Mouse (Mus musculus) thymus, postnatal 10 days (tissue): Measurements from ENCODE around the gene Psme3.
"Not testable (repeated sequence)": the region's sequence is repeated elsewhere in the genome, so short reads cannot be mapped to it uniquely, and the experiment has no call there.

ENCODE experiments used
- DNase-seq, 2 experiments: peaks; one replicate each; pipeline ENCODE4 v3.0.0; 2021; ENCODE audit warnings: low spot score in 2 of 2

Gene Psme3

DNA sequence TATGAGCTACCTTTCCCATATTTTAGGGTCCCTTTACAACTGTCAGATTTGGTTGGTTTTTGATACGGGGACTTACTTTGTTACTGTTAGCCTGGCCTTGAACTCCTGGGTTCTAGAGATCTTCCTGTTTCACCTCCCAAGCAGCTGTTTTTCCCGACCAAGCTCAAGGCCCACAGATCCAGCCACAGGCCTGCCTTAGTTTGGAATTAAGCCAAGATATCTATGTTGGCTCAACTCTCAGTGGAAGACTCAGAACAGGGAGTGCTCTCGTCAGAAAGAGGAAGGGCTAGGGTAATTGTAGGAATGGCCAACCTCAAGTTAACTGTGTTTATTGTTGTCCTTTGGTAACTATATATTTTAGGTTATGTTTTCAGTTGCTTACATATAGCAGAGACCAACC is 3.9 kb upstream of the Psme3 start:
- DNase-seq = no peak

DNA sequence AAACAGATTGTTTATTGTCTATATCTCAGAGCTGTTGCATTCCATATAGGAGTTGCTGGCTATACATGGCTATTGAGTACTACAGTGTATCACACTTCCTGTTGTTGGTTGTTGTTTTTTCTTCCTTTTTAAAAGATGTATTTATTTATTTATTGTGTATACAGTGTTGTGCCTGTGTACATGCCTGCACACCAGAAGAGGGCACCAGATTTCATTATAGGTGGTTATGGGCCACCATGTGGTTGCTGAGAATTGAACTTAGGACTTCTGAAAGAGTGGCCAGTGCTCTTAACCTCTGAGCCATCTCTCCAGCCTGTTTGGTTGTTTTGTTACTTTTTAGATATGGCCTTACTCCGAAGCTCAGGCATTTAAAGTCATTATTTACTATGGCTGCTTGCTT is 1.4 kb upstream of the Psme3 start:
- DNase-seq = no peak

DNA sequence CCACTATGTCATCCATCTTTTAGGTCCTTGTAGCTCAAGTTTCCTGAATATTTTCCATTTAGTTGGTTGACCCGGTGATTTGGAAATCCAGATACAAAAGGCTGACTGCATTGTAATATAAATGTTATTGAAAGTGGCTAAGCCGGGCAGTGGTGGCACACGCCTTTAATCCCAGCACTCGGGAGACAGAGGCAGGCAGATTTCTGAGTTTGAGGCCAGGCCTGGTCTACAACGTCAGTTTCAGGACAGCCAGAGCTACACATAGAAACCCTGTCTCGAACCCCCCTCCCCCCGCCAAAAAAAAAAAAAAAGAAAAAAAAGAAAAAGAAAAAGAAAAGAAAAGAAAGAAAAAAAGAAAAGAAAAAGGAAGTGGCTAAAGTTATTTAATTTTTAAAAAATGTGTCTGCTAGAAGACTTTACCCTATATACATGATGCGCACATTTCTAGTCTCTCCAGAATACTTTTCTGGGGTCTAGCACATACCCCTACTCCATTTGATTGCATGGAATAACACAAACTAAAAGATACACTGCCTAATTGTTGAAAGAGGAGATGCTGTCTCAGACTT is 847 bp upstream of the Psme3 start:
- DNase-seq = no peak

DNA sequence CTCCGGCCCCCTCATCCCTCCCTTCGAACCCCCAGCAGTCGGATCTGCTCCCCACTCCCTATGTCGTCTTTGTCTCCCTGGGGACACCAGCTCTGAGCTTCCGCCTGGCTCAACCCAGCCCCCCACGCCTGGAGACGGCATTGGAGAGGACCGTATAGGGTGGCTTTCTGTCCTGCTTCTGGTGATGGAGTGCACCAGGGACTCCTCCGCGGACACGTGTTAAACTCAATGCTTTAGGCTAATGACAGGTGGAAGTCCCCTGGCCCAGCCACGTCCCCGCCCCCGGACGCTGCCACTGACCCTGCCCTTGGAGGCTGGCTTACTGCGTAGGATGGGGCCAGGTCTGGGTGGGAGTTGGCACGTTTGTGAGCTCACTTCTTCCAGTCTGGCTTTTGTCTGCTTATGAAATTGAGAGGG is 496 bp downstream of the Psme3 start:
- no peak for DNase-seq

DNA sequence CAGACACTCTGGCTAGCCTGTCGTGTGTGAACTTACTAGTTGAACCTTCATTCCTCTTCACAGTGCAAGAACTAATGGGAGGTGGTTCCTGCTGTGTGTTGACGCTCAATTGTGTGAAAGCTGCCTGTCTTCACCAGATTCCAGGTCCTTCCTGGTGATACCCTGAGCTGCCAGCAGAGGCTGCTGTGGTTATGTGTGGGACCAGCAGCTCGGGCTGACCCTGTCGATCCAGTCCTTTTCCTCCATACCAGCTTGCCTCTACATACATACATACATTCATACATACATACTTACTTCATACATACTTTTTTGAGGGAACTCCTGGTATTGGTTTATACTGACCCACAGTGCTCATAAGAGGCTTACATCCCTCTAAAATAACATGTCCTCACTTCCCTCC is 7.6 kb downstream of the Psme3 start:
- DNase-seq = peak; percentile 14 to 50

DNA sequence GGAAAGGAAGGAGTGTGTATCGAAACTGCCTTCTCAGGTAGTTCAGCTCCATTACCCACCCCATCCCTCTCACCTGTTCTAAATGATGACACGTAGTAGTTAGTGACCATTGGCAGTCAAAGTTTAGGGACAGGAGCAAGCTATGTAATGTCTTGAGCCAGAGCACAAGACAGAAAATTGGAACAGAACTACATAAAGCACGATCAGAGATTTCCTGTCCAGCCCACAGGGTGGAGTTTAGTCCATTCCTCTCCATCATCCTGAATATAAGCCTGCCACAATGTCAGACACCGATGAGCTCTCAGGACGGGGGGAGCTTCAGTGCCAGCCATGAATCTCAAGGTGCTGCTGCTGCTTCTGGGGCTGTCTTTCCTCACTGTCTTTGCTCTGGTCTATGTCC is 8.8 kb downstream of the Psme3 start, which contains the start of gene Aoc2:
Gene Aoc2 (plus strand): TSS at position 301 of the 400 bp plus-strand sequence.
- DNase-seq = no peak

DNA sequence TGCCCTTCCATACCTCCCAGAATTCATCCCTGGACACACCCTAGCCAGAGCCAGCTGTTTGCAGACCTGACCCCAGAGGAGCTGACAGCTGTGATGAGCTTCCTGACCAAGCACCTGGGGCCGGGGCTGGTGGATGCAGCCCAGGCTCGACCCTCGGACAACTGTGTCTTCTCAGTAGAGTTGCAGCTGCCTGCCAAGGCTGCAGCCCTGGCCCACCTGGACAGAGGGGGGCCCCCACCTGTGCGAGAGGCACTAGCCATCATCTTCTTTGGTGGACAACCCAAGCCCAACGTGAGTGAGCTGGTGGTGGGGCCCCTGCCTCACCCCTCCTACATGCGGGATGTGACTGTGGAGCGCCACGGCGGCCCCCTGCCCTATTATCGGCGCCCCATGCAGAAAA is 9.2 kb downstream of the Psme3 start:
- not testable (repeated sequence) for DNase-seq

DNA sequence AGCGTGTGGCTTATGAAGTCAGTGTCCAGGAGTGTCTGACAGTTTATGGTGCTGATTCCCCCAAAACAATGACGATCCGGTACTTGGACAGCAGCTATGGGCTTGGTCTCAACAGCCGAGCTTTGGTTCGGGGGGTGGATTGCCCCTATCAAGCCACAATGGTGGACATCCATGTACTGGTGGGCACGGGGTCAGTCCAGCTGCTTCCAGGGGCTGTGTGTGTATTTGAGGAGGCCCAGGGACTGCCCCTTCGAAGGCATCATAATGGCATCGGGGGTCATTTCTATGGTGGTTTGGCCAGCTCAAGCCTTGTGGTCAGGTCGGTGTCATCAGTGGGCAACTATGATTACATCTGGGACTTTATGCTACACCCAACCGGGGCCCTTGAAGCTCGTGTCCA is 10.1 kb downstream of the Psme3 start:
- DNase-seq = no peak

DNA sequence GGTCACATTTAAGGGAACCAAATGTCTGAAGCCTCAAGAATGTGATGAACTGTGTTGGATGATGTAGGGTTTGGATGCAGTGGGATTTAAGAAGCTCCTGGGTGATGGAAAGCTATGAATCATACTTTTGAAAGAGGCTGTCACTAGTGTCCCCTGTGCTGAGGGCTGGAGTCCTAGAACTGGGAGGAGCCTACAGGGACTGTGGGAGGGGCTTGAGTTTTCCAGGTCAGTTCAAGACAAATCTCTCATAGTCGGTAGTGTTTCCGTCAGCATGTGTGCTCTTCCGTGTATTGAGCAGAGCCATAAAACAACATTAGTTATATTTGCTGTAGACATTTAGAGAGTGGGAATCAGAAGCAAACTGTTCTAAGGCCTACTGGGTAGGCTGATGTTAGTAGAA is 11.3 kb downstream of the Psme3 start:
- no peak for DNase-seq

DNA sequence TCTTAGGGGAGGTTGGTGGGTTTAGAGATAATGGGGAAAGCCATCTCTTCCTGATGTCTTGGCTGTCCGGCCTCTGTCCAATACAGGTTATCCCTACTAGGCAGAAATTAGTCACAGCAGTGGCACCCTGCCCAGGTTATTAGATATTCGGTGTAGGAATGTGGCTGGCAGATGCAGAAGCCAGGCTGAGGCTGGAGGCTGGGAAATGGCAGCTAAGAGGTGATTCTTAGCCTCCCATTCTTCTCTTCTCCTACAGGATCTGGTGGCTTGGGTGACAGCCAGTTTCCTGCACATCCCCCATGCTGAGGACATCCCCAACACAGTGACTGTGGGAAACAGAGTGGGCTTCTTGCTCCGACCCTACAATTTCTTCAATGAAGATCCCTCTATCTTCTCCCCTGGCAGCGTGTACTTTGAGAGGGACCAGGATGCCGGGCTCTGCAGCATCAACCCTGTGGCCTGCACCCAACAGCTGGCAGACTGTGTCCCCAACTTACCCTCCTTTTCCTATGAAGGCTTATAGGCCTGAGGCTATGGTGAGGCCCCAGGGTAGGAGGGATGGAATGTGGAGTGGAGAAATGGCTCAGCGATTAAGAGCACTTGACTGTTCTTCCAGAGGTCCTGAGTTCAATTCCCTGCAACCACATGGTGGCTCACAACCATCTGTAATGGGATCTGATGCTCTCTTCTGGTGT is 13.1 kb downstream of the Psme3 start:
- no peak for DNase-seq

DNA sequence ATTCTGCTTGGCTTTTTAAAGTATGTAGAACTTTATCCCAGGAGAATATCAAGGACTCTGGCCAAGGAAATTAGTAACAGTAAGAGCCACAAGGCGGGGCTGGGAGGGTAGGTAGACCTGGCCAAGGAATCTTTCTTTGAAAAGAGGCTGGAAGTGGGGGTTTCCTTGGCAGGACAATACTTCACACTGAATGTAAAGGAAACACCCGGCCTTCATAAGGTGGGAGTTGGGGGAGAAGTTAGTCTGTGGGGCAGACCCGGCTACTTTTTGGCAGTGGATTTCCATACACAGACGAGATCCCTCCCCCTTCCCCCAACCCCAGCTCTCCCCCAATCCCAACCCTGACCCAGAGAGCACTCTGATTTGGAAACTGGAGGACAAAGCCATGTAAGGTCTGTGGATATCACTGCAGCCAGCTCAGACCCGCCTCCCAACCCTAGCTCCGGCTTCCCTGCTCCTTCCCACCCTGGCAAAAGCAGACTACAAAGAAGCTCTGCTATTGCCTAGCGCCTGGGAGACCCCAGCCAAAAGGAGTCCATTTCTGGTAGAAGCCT is 14.4 kb downstream of the Psme3 start, which contains the start of gene Aoc3:
Gene Aoc3 (plus strand): TSS at position 235 of the 554 bp plus-strand sequence.
- DNase-seq = no peak

DNA sequence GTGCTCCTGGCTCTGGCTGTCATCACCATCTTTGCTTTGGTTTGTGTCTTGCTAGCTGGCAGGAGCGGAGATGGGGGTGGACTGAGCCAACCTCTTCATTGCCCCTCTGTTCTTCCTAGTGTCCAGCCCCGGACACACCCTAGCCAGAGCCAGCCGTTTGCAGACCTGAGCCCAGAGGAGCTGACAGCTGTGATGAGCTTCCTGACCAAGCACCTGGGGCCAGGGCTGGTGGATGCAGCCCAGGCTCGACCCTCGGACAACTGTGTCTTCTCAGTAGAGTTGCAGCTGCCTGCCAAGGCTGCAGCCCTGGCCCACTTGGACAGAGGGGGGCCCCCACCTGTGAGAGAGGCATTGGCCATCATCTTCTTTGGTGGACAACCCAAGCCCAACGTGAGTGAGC is 14.9 kb downstream of the Psme3 start:
- DNase-seq = not testable (repeated sequence)

DNA sequence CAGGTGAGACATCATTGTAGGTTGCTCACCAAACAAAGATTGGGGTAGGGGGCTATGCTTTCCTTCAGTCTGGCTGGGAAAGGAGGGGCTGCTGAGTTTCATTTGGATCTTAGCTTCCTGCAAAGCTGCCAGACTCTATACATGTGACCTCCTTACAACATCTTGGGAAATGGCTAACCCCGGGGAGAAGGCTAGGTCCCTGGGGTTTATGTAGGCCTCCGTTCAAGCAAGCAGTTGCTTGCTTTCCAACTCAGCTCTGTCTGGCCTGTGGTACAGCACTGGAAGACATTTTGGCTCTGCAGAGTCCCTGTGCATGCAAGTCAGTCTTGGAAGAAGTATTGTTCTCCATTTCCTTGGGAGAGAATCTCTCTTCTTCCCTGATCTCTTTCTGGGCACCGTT is 16.5 kb downstream of the Psme3 start:
- DNase-seq = no peak

DNA sequence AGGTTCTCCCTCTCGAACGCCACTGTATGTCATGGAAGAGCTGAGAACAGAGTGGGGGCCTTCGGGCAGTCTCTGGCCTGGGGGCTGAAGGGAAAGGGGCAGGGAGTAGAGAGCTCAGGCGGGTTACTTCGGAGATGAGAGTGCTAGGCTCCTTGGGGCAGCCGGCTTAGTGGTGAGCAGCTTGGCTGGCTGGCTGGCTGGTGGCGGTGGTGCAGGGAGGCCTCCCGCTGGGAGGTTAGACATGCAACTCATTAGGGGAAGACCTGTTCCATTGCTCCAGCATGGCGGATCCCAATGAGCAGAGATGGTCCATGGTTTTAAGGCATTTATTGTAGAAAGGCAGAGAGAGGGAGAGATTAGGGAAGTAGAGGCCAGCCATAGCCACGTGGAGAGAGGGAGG is 18.0 kb downstream of the Psme3 start:
- DNase-seq = no peak

DNA sequence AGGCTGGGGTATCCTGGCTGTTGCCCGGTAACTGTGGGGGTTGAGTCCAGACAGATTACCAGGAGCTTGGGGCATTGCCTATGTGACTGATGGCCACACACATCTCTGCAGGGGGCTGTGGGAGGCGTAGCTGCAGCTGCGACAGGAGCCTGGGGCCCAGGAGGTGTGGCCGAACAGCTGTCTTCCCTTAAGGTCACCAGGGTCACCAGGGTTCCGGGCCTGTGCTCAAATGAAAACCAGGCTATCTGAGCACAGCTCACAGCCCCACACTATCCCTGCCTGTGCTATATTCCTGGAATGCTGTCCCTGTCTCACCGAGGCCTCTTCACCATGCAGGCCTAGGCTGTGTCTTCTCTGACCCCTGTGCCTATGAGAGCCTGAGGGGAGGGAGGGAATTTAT is 18.5 kb downstream of the Psme3 start:
- no peak for DNase-seq

DNA sequence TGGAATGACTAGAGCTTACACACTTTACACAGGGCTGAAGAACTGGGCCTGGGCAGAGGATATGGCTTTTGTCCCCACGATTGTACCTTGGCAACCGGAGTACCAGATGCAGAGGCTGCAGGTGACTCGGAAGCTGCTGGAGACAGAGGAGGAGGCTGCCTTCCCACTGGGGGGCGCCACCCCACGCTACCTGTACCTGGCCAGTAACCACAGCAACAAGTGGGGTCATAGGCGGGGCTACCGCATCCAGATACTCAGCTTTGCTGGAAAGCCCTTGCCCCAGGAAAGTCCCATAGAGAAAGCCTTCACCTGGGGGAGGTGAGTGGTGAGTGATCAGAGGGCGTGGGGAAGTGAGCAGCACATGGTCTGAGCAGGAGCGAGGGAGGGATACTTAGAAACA is 19.7 kb downstream of the Psme3 start:
- no peak for DNase-seq

DNA sequence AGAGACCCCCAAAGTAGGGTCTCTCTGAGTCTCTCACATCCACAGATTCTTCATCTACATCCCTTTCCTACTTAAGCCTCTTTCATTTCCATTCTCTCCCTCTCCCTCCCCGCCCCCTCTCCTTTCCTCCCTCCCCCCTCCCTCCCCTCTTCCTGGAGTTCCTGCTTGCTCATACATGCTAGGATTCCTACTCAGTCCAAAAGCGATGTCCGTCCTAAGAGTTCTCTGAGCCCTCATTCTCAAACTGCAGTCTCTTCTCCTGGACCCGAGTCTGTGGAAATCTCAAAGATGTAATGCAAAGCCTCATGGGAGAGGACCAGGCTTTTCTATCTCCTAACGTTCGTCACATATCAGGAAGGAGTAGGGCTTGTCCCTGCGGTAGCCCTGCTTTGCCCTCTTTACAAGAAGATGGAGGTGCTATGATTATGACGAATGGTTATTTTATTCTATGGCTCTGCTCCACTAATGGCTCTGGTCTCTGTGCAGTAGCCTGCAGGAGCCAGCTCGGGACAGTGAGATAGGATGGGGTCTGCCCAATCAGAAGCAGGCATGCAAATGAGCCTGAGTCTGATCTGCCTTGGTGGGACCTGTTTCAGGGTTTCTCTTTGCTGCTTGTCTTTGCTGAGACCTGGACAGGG is 22.2 kb downstream of the Psme3 start:
- DNase-seq = no peak

DNA sequence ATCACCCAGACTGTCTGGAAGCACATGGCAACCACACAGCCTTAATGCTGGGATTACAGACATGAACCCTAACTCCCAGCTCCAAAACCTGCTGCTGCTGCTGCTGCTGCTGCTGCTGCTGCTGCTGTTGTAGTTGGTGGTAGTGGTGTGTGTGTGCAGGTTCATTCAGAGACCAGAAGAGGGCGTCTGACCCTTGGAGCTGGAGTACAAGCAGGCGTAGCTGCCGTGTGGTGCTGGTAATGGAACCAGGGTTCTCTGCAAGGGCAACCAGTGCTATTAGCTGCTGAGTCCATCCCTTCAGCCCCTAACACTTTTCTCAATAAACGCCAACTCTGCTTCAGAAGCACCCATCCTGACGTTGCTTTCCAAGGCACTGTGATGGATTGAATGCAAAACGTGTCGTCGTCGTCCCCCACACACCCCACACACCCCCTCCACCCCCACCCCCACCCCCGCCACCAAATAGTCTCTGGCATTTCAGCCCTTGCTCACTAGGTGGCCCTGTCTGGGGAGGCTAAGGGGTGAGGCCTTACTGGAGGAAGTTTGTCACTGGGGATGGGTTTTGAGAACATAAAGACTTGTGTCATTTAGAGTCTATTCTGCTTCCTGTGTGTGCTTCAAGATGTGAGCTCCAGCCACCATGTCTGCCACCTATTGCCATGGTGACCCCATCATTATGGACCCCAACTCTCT is 31.2 kb downstream of the Psme3 start:
- DNase-seq = no peak

DNA sequence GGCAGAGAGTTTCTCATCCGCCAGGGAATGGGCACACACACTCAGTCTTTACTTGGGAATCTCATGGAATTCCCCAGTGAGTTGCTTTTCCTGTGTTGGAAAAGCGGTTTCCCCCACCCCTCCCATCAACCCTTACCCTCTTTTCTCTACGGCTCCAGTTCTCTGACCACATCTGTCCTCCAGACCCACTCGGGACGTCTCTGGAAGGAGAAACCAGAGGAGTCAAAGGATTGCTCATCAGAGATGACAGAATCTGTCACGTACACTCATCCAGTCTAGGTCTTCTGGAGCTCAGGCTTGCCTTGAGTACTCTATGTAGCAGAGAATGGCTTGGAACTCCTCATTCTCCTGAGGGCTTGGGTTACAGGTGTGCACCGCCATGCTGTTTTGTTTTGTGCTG is 32.8 kb downstream of the Psme3 start:
- no peak for DNase-seq

DNA sequence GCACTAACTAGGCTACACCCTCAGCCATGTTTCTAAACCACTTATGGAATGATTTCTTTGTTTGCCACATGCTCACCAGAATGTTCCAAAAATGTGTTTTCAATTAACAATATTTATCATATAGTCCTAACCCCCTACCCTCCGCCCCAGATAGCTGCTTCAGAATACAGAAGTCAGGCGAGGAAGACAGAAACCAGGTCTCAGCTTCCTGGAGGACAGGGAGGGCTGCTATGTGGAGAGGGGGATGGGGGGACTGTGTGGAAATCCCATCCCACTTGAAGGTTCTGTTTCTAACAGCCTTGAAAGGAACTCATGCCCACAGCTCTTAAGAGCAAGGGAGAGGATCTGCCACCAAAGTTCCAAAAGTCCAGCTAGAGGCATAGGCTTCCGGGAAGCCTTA is 33.2 kb downstream of the Psme3 start:
- no peak for DNase-seq

DNA sequence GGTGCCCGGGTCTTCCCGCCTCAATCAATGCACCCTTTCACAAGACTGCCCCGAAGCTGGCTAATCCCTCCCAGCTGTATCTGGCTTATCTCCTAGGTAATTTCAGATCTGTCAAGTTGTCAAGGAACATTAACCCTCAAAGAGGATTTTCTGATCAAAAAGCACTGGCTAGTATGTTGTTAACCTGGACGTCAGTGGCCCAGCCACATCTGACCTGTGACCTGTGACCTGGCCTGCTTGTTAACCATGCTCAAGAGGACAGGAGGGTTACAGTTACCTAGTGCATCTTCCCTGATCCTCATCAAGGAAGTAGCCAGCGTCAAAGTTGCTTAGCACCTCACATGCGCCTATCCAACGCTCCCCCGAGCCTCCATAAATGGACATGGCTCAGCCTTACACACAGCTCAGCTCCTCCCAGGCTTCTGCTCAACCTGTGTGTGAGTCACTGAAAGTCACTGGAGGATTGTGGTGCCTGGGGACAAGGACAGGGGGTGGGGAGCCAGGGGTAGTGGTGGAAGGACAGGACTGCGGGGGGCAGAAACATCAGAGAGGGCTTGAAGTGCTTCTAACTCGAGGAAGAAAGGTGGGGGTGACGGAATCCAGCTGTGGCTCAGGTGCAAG is 35.2 kb downstream of the Psme3 start:
- no peak for DNase-seq

DNA sequence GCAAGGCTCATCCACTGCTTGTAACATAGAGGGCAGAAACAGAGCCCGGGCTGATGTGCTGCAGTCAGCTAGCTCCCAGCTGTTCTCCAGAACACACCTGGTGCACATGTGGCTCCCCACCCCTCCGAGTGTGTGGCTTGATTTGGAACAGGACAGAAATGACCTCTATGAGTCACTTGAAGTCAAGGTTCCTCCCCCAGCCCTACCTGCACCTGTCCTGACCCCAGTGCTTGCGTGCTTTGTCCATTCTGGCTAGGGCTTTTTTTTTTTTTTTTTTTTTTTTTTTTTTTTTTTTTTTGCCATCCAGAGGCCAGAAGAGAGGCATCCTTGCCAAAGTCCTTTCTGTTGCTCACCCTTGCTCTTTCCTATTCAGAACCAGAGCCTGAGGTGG is 35.7 kb downstream of the Psme3 start:
- DNase-seq = no peak
